Mouse (Mus musculus) CD4-positive, CD25-positive, alpha-beta regulatory T cell, adult 4 months (primary cell): ENCODE data around the gene 0610010K14Rik. TPM values are rescaled to one million over a fixed set of nuclear protein-coding genes. Genes with fewer than 3 reads are reported as not detected.

Source experiments
- ATAC-seq: one replicate; pipeline ENCODE4 v1.8.0; 2017
- polyA plus RNA-seq, 2 experiments: library from polyadenylated mRNA; unstranded; fragments of 100-300 nt; shearing (Covaris generic); gene quantifications; one replicate each; pipeline ENCODE4 v1.2.1; 2017

0610010K14Rik gene
- polyA plus RNA-seq: 100 to 1,000 TPM; 123 to 141 TPM

- ATAC-seq: peak; percentile 90
Measured at GRCm38 (mm10) chr11:70237457-70238167, at the start of gene 0610010K14Rik. TSS of gene 0610010K14Rik (minus strand) at chr11:70237914.

- ATAC-seq: no peak
Measured at GRCm38 (mm10) chr11:70285686-70286085, 48.0 kb upstream of the 0610010K14Rik start.

- no peak for ATAC-seq
Measured at GRCm38 (mm10) chr11:70284757-70285156, 47.0 kb upstream of the 0610010K14Rik start.

GRCm38 (mm10) chr11:70283666-70284065, 46.0 kb upstream of the 0610010K14Rik start:
- no peak for ATAC-seq

- peak; percentile 84 for ATAC-seq
Measured at GRCm38 (mm10) chr11:70280441-70280840, 42.7 kb upstream of the 0610010K14Rik start.

- ATAC-seq: no peak
Measured at GRCm38 (mm10) chr11:70278961-70279360, 41.2 kb upstream of the 0610010K14Rik start.

- no peak for ATAC-seq
Measured at GRCm38 (mm10) chr11:70271641-70272040, 33.9 kb upstream of the 0610010K14Rik start.

GRCm38 (mm10) chr11:70266405-70266804, 28.7 kb upstream of the 0610010K14Rik start:
- no peak for ATAC-seq

- ATAC-seq: no peak
Measured at GRCm38 (mm10) chr11:70265819-70266218, 28.1 kb upstream of the 0610010K14Rik start.

GRCm38 (mm10) chr11:70265252-70265651, 27.5 kb upstream of the 0610010K14Rik start:
- ATAC-seq: peak; percentile 87

- no peak for ATAC-seq
Measured at GRCm38 (mm10) chr11:70259035-70259434, 21.3 kb upstream of the 0610010K14Rik start.

- no peak for ATAC-seq
Measured at GRCm38 (mm10) chr11:70254931-70255531, 17.3 kb upstream of the 0610010K14Rik start, which contains the start of gene Alox12. TSS of gene Alox12 (minus strand) at chr11:70255353.

GRCm38 (mm10) chr11:70254337-70254736, 16.6 kb upstream of the 0610010K14Rik start:
- ATAC-seq: no peak

- no peak for ATAC-seq
Measured at GRCm38 (mm10) chr11:70251853-70252252, 14.1 kb upstream of the 0610010K14Rik start.

GRCm38 (mm10) chr11:70250150-70250549, 12.4 kb upstream of the 0610010K14Rik start:
- no peak for ATAC-seq

GRCm38 (mm10) chr11:70247136-70247845, 9.6 kb upstream of the 0610010K14Rik start:
- ATAC-seq: peak; percentile 67

- no peak for ATAC-seq
Measured at GRCm38 (mm10) chr11:70242591-70242990, 4.9 kb upstream of the 0610010K14Rik start.

GRCm38 (mm10) chr11:70239541-70240279, 2.0 kb upstream of the 0610010K14Rik start, which contains the start of the genes Gm21988 and Rnasek:
TSS of gene Gm21988 (minus strand) at chr11:70239830.
TSS of gene Rnasek (minus strand) at chr11:70239842.
- ATAC-seq: peak; percentile 69

- ATAC-seq: no peak
Measured at GRCm38 (mm10) chr11:70238591-70239440, 1.1 kb upstream of the 0610010K14Rik start.

- ATAC-seq: no peak
Measured at GRCm38 (mm10) chr11:70236717-70237116, 997 bp downstream of the 0610010K14Rik start.

- ATAC-seq: no peak
Measured at GRCm38 (mm10) chr11:70235254-70235900, 2.3 kb downstream of the 0610010K14Rik start.
